Mouse (Mus musculus) G1E (cell line): ENCODE measurements around the gene Dynlt1a.
"Not testable (repeated sequence)": the region's sequence is repeated elsewhere in the genome, so short reads cannot be mapped to it uniquely, and the experiment has no call there.

ENCODE experiments used
- CTCF ChIP-seq: IDR thresholded peaks from 2 replicates; pipeline ENCODE4 v1.5.1; 2012; ENCODE audit warnings: low read depth, low read length, inconsistent platforms, mixed read lengths
- POLR2AphosphoS5 ChIP-seq: IDR thresholded peaks from 2 replicates; pipeline ENCODE4 v1.6.1; 2012; ENCODE audit warnings: low read depth, low read length, inconsistent platforms; ENCODE audit not compliant: insufficient replicate concordance

GRCm38 (mm10) chr17:6325021-6325420 is 7.7 kb upstream of the Dynlt1a start:
- not testable (repeated sequence) for TF ChIP-seq CTCF, POLR2AphosphoS5
